Mouse (Mus musculus) intestine, embryonic 16.5 days (tissue): ENCODE results near the gene Fgfr2. TPM values are rescaled to one million over a fixed set of nuclear protein-coding genes. Genes with fewer than 3 reads are reported as not detected.

Experiments
- ATAC-seq: fragments of 200-750 bp; cut with Nextera tagmentation; 2 replicates; pipeline ENCODE4 v1.8.0; 2017; ENCODE audit warnings: moderate TSS enrichment, moderate library complexity
- H3K27ac ChIP-seq: fragments of 300-500 bp; sonication (generic); 2 replicates; pipeline ENCODE4 v1.5.1; 2014; ENCODE audit warnings: mild to moderate bottlenecking, low read length
- H3K27me3 ChIP-seq: fragments of 300-500 bp; sonication (generic); replicated peaks from 2 replicates; pipeline ENCODE4 v1.6.1; 2014; ENCODE audit warnings: low read length, control low read depth, mixed read lengths; ENCODE audit not compliant: control insufficient read depth, insufficient read depth
- H3K36me3 ChIP-seq: fragments of 300-500 bp; sonication (generic); 2 replicates; pipeline ENCODE4 v1.6.1; 2014; ENCODE audit warnings: low read length, control low read depth; ENCODE audit not compliant: control insufficient read depth, insufficient read depth
- H3K4me1 ChIP-seq: fragments of 300-500 bp; sonication (generic); 2 replicates; pipeline ENCODE4 v1.6.1; 2014; ENCODE audit warnings: low read length, control low read depth, mixed read lengths; ENCODE audit not compliant: control insufficient read depth, insufficient read depth
- H3K4me2 ChIP-seq: fragments of 300-500 bp; sonication (generic); 2 replicates; pipeline ENCODE4 v1.6.1; 2014; ENCODE audit warnings: low read depth, low read length, control low read depth
- H3K4me3 ChIP-seq: fragments of 300-500 bp; sonication (generic); 2 replicates; pipeline ENCODE4 v1.5.1; 2014; ENCODE audit warnings: mild to moderate bottlenecking, low read length
- H3K9ac ChIP-seq: fragments of 300-500 bp; sonication (generic); 2 replicates; pipeline ENCODE4 v1.6.1; 2014; ENCODE audit warnings: low read depth, low read length
- H3K9me3 ChIP-seq: fragments of 300-500 bp; sonication (generic); 2 replicates; pipeline ENCODE4 v1.6.1; 2016; ENCODE audit warnings: low read length, control low read depth; ENCODE audit not compliant: control insufficient read depth
- WGBS: fragments of 180-500 bp; shearing (Covaris S2); extraction: QIAGEN DNeasy Blood & Tissue Kit; methylation state at CpG from one replicate; pipeline ENCODE4 v1.1.7; 2014; 5-methylcytosine and 5-hydroxymethylcytosine counted together
- polyA plus RNA-seq: library from polyadenylated mRNA; unstranded; fragments of >200 nt; fragmentation: Nextera tagmentation; extraction: Ambion mirVana; gene quantifications from 2 replicates; pipeline ENCODE4 v1.2.1, GENCODE M21; 2015

Fgfr2 gene
- polyA plus RNA-seq, 1 experiment from 2014 or later: 47.3 TPM

GRCm38 (mm10) chr7:132576891-132577290 lies 546.3 kb downstream of the Fgfr2 start:
- 45% methylated on average over 4 of the region's 4 CpGs for WGBS
- peak overlapping the region; percentile 92 for H3K9ac ChIP-seq
- peak overlapping the region; percentile 99 for H3K27ac ChIP-seq
- peak overlapping the region; percentile 79 for H3K4me3 ChIP-seq
- H3K27me3 ChIP-seq: no peaks in the 10 kb centered on the region
- H3K9me3 ChIP-seq: no peaks in the 10 kb centered on the region
- no peak for ATAC-seq
- peak overlapping the region; percentile 67 for H3K4me2 ChIP-seq
- H3K36me3 ChIP-seq: no peaks in the 10 kb centered on the region
- peaks cover 26% of the 10 kb centered on the region for H3K4me1 ChIP-seq

- WGBS: under 1% methylated on average over 49 of the region's 49 CpGs
- no peaks in the 10 kb centered on the region for H3K27me3 ChIP-seq
- H3K4me2 ChIP-seq: peak within 1 kb of the TSS; percentile 68
- H3K9ac ChIP-seq: peak within 1 kb of the TSS; percentile 92
- no peaks in the 10 kb centered on the region for H3K9me3 ChIP-seq
- H3K36me3 ChIP-seq: no peaks in the 10 kb centered on the region
- peaks cover 22% of the 10 kb centered on the region for H3K4me1 ChIP-seq
- peak within 1 kb of the TSS; percentile 99 for H3K27ac ChIP-seq
- peak within 1 kb of the TSS; percentile 79 for H3K4me3 ChIP-seq
- ATAC-seq: peak; percentile 91
Measured at GRCm38 (mm10) chr7:132576116-132576650, 547.0 kb downstream of the Fgfr2 start, which contains the start of gene Oat. Gene Oat (minus strand): TSS chr7:132576398.

GRCm38 (mm10) chr7:132575623-132576022 lies 547.5 kb downstream of the Fgfr2 start:
- Histone ChIP-seq H3K4me3 (peak overlapping the region; percentile 79), H3K36me3 (no peaks in the 10 kb centered on the region), H3K9ac (peak overlapping the region; percentile 92), H3K27me3 (no peaks in the 10 kb centered on the region), H3K9me3 (no peaks in the 10 kb centered on the region), H3K4me2 (peak overlapping the region; percentile 68), H3K27ac (peak overlapping the region; percentile 99), H3K4me1 (peaks cover 22% of the 10 kb centered on the region)
- under 1% methylated on average over 13 of the region's 13 CpGs for WGBS
- ATAC-seq: peak; percentile 78

- Histone ChIP-seq H3K9me3 (no peaks in the 10 kb centered on the region), H3K27me3 (no peaks in the 10 kb centered on the region), H3K4me1 (peaks cover 25% of the 10 kb centered on the region), H3K4me2 (peak overlapping the region; percentile 40; the same call in 1 of the 2 replicates), H3K9ac (peak overlapping the region; percentile 68; the same call in 1 of the 2 replicates), H3K4me3 (peak overlapping the region; percentile 79), H3K36me3 (no peaks in the 10 kb centered on the region), H3K27ac (no peak overlapping the region)
- 45% methylated on average over 5 of the region's 5 CpGs for WGBS
- no peak for ATAC-seq
Measured at GRCm38 (mm10) chr7:132574646-132575045, 548.5 kb downstream of the Fgfr2 start.

GRCm38 (mm10) chr7:132573205-132573604 lies 549.9 kb downstream of the Fgfr2 start:
- Histone ChIP-seq H3K4me3 (peak overlapping the region; percentile 79), H3K27me3 (no peaks in the 10 kb centered on the region), H3K4me2 (peak overlapping the region; percentile 37), H3K9me3 (no peaks in the 10 kb centered on the region), H3K36me3 (0 out of 2 replicates have a peak, but pooled peaks cover 2% of the 10 kb centered on the region), H3K27ac (peak overlapping the region; percentile 20; the same call in 1 of the 2 replicates), H3K9ac (peak overlapping the region; percentile 57), H3K4me1 (peaks cover 28% of the 10 kb centered on the region)
- ATAC-seq: no peak
- WGBS: 57% methylated on average over 6 of the region's 6 CpGs

GRCm38 (mm10) chr7:132572738-132573137 lies 550.4 kb downstream of the Fgfr2 start:
- peak overlapping the region; percentile 79 for H3K4me3 ChIP-seq
- H3K36me3 ChIP-seq: peaks cover 5% of the 10 kb centered on the region; the same call in 1 of the 2 replicates
- no peaks in the 10 kb centered on the region for H3K9me3 ChIP-seq
- WGBS: 53% methylated on average over 3 of the region's 3 CpGs
- no peaks in the 10 kb centered on the region for H3K27me3 ChIP-seq
- H3K4me2 ChIP-seq: peak overlapping the region; percentile 37
- peaks cover 32% of the 10 kb centered on the region for H3K4me1 ChIP-seq
- H3K9ac ChIP-seq: peak overlapping the region; percentile 57
- H3K27ac ChIP-seq: no peak overlapping the region
- ATAC-seq: no peak

- peak overlapping the region; percentile 61 for H3K27ac ChIP-seq
- H3K4me2 ChIP-seq: peak overlapping the region; percentile 47
- peak overlapping the region; percentile 35 for H3K4me3 ChIP-seq
- H3K9me3 ChIP-seq: no peaks in the 10 kb centered on the region
- WGBS: 54% methylated on average over 8 of the region's 8 CpGs
- H3K27me3 ChIP-seq: no peaks in the 10 kb centered on the region
- H3K36me3 ChIP-seq: peaks cover 5% of the 10 kb centered on the region; the same call in 1 of the 2 replicates
- no peak for ATAC-seq
- peaks cover 20% of the 10 kb centered on the region for H3K4me1 ChIP-seq
- peak overlapping the region; percentile 61 for H3K9ac ChIP-seq
Measured at GRCm38 (mm10) chr7:132571481-132571880, 551.7 kb downstream of the Fgfr2 start.

GRCm38 (mm10) chr7:132570071-132570470 lies 553.1 kb downstream of the Fgfr2 start:
- 55% methylated on average over 5 of the region's 5 CpGs for WGBS
- peak overlapping the region; percentile 29 for H3K27ac ChIP-seq
- ATAC-seq: peak; percentile 73
- H3K4me2 ChIP-seq: peak overlapping the region; percentile 26
- H3K4me1 ChIP-seq: peaks cover 19% of the 10 kb centered on the region
- H3K36me3 ChIP-seq: peaks cover 5% of the 10 kb centered on the region; the same call in 1 of the 2 replicates
- H3K9ac ChIP-seq: peak overlapping the region; percentile 41; the same call in 1 of the 2 replicates
- no peaks in the 10 kb centered on the region for H3K27me3 ChIP-seq
- peak overlapping the region; percentile 11 for H3K4me3 ChIP-seq
- H3K9me3 ChIP-seq: no peaks in the 10 kb centered on the region

GRCm38 (mm10) chr7:132568817-132569216 lies 554.3 kb downstream of the Fgfr2 start:
- Histone ChIP-seq H3K36me3 (peaks cover 10% of the 10 kb centered on the region), H3K9ac (0 out of 2 replicates have a peak overlapping the region, but pooled peaks have one; percentile 0), H3K27ac (0 out of 2 replicates have a peak overlapping the region, but pooled peaks have one; percentile 3), H3K4me3 (no peak overlapping the region), H3K4me2 (0 out of 2 replicates have a peak overlapping the region, but pooled peaks have one; percentile 4), H3K27me3 (no peaks in the 10 kb centered on the region), H3K4me1 (peaks cover 19% of the 10 kb centered on the region), H3K9me3 (no peaks in the 10 kb centered on the region)
- WGBS: 80% methylated on average over 6 of the region's 6 CpGs
- no peak for ATAC-seq
